Mouse (Mus musculus): ENCODE measurements at regions not wholly inside any gene's neighbourhood (a gene's known extent, or its start where the extent isn't known, plus 50 kb on each side); places are given as distances from the start of the nearest gene placed in this dataset.
A peak's percentile ranks its signal among the peaks of the same experiment; 100 is the strongest.
"Not testable (repeated sequence)": the region's sequence is repeated elsewhere in the genome, so short reads cannot be mapped to it uniquely, and the experiment has no call there.

- H3K4me3 ChIP-seq (ENCODE audit: insufficient read depth, low read depth, low read length); H3K27me3 ChIP-seq (ENCODE audit: control insufficient read depth, insufficient read depth, low read length); H3K4me1 ChIP-seq (ENCODE audit: control insufficient read depth, insufficient read depth, low read length); H3K79me2 ChIP-seq (ENCODE audit: control insufficient read depth, insufficient read depth, low read length); H3K36me3 ChIP-seq (ENCODE audit: control insufficient read depth, insufficient read depth, low read length); H3K9ac ChIP-seq (ENCODE audit: low read depth, low read length); H3K27ac ChIP-seq (replicated peaks; ENCODE audit: insufficient read depth, low read depth, low read length): not testable (repeated sequence)
- WGBS, result 56% methylated on average over 3 of the region's 7 CpGs
- peak; percentile 62 for DNase-seq (ENCODE audit: extremely low read depth, low read depth, low spot score)
These were observed 283.1 kb downstream of the Mtrr start for GRCm38 (mm10) chr13:68298862-68299261.

DNA sequence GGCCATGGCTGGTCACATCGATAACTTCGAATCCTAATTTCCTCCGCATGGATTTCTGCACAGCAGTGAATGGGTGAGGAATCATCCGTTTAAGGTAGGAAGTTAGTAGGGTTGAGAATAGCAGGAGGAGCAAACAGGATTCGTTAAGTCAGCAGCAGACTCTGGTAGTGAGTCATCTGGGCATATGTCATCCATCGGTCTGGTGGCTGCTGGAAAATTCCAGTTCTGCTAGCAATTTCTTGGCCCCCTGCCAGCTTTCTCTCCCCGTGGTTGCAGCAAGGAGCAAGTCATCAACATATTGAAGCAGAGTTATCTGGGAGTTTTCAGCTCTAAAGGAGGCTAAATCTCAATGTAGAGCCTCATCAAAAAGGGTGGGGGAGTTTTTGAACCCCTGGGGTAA lies 323.7 kb downstream of the Mtrr start:
- WGBS, result 67% methylated on average over 7 of the region's 7 CpGs
- H3K9ac ChIP-seq (ENCODE audit: low read depth, low read length); H3K27ac ChIP-seq (replicated peaks; ENCODE audit: insufficient read depth, low read depth, low read length); H3K4me1 ChIP-seq (ENCODE audit: control insufficient read depth, insufficient read depth, low read length); H3K79me2 ChIP-seq (ENCODE audit: control insufficient read depth, insufficient read depth, low read length); H3K4me3 ChIP-seq (ENCODE audit: insufficient read depth, low read depth, low read length); H3K36me3 ChIP-seq (ENCODE audit: control insufficient read depth, insufficient read depth, low read length); H3K27me3 ChIP-seq (ENCODE audit: control insufficient read depth, insufficient read depth, low read length): not testable (repeated sequence)
- DNase-seq (ENCODE audit: extremely low read depth, low read depth, low spot score), result peak; percentile 12
